ENCODE assay signal across 28 mouse cellular contexts in genomic region chr2:168595693-168596092, GRCm38 (mm10). TPM values are rescaled to one million over a fixed set of nuclear protein-coding genes. Genes with fewer than 3 reads are reported as not detected.
DNase-seq lines count a peak whose midpoint lies in the region; ATAC-seq and TF ChIP-seq lines count a peak whose summit lies in the region.
"Had no signal": no experiment of that assay in that cellular context is flagged by ENCODE, and none has a peak within 500 bp of the region (broad histone marks: within the 10 kb centered on the region; RNA-seq: fewer than 3 reads in every experiment).

No protein-coding gene starts in this region.

- DNase-seq in midbrain, embryonic 10.5 days (ENCODE audit: low spot score): no peak
- DNase-seq in midbrain, postnatal 0 days (ENCODE audit: low spot score): no peak
- peak; percentile 80 for DNase-seq in CD4-positive helper T cell, adult 2 months (ENCODE audit: low read depth, low spot score)
- no peak for DNase-seq in layer of hippocampus, adult 9-11 months
- DNase-seq: adrenal gland, adult 2 months; adrenal gland, postnatal 36 days; cerebellum, adult 18-20 months; cerebellum, postnatal 10 days; heart, adult 18-20 months; heart, postnatal 36 days; kidney, adult 2 months; liver, embryonic 13.5 days; lung, adult 18-20 months; lung, postnatal 4 days; midbrain, embryonic 14.5 days; right cerebral cortex, adult 18-20 months; right cerebral cortex, postnatal 4 days had no signal

- H3K4me1 ChIP-seq in midbrain, embryonic 10.5 days: peaks cover 20% of the 10 kb centered on the region
- peaks cover 2% of the 10 kb centered on the region for H3K4me1 ChIP-seq in midbrain, postnatal 0 days (ENCODE audit: insufficient read depth, low read length)
- H3K4me1 ChIP-seq in hindbrain, embryonic 13.5 days (replicated peaks): peaks cover 18% of the 10 kb centered on the region

- no peak for ATAC-seq in midbrain, postnatal 0 days (ENCODE audit: low FRiP score)
- ATAC-seq in common myeloid progenitor, adult 5-6 weeks (replicated peaks; ENCODE audit: low read depth, poor library complexity, severe bottlenecking): peak; percentile 57
- 0 out of 2 replicates have a peak, but pooled peaks have one; percentile 19 for ATAC-seq in megakaryocyte progenitor cell, adult 5-6 weeks (replicated peaks; ENCODE audit: poor library complexity)
- ATAC-seq in hindbrain, embryonic 13.5 days (ENCODE audit: low FRiP score): no peak
- ATAC-seq: forebrain, embryonic 14.5 days; intestine, embryonic 15.5 days; lung, postnatal 0 days had no signal

- H3K9ac ChIP-seq in midbrain, postnatal 0 days (replicated peaks; ENCODE audit: low read length, poor library complexity, severe bottlenecking): no peak overlapping the region
- no peak overlapping the region for H3K9ac ChIP-seq in hindbrain, embryonic 13.5 days
- H3K9ac ChIP-seq: hindbrain, embryonic 15.5 days; intestine, embryonic 15.5 days; limb, embryonic 15.5 days; liver, embryonic 13.5 days had no signal

- TF ChIP-seq CTCF in midbrain, postnatal 0 days (IDR thresholded peaks at IDR 0.05): no peak

- no peaks in the 10 kb centered on the region for H3K36me3 ChIP-seq in midbrain, embryonic 10.5 days
- H3K36me3 ChIP-seq in midbrain, postnatal 0 days (ENCODE audit: insufficient read depth, low read length): no peaks in the 10 kb centered on the region
- no peaks in the 10 kb centered on the region for H3K36me3 ChIP-seq in hindbrain, embryonic 13.5 days
- H3K36me3 ChIP-seq: hindbrain, embryonic 15.5 days; intestine, embryonic 15.5 days; limb, embryonic 10.5 days; limb, embryonic 15.5 days; liver, embryonic 13.5 days had no signal

- H3K4me2 ChIP-seq in midbrain, postnatal 0 days (ENCODE audit: low read depth, low read length, poor library complexity, severe bottlenecking): no peak overlapping the region
- H3K4me2 ChIP-seq in hindbrain, embryonic 13.5 days: no peak overlapping the region
- H3K4me2 ChIP-seq: heart, embryonic 11.5 days; hindbrain, embryonic 15.5 days; intestine, embryonic 15.5 days; limb, embryonic 15.5 days; liver, embryonic 13.5 days had no signal

- WGBS in midbrain, embryonic 10.5 days: 76% methylated on average over 7 of the region's 7 CpGs
- WGBS in midbrain, postnatal 0 days: 78% methylated on average over 7 of the region's 7 CpGs
- WGBS in hindbrain, embryonic 13.5 days: 83% methylated on average over 7 of the region's 7 CpGs

- peaks cover 58% of the 10 kb centered on the region for H3K27me3 ChIP-seq in midbrain, embryonic 10.5 days (ENCODE audit: low read depth, poor library complexity, severe bottlenecking)
- peaks cover 4% of the 10 kb centered on the region for H3K27me3 ChIP-seq in midbrain, postnatal 0 days (ENCODE audit: insufficient read depth, low read length)
- H3K27me3 ChIP-seq in hindbrain, embryonic 13.5 days: peaks cover 55% of the 10 kb centered on the region

- H3K4me3 ChIP-seq in midbrain, embryonic 10.5 days: no peak overlapping the region
- no peak overlapping the region for H3K4me3 ChIP-seq in midbrain, postnatal 0 days (ENCODE audit: low read depth, low read length)
- no peak overlapping the region for H3K4me3 ChIP-seq in hindbrain, embryonic 13.5 days
- H3K4me3 ChIP-seq: hindbrain, embryonic 15.5 days; intestine, embryonic 15.5 days; limb, embryonic 10.5 days; limb, embryonic 15.5 days; liver, embryonic 13.5 days had no signal

- 0 out of 2 replicates have a peak overlapping the region, but pooled peaks have one; percentile 7 for H3K27ac ChIP-seq in midbrain, embryonic 10.5 days (replicated peaks)
- no peak overlapping the region for H3K27ac ChIP-seq in midbrain, postnatal 0 days (ENCODE audit: low read depth, low read length)
- no peak overlapping the region for H3K27ac ChIP-seq in hindbrain, embryonic 13.5 days
- H3K27ac ChIP-seq: hindbrain, embryonic 15.5 days; intestine, embryonic 15.5 days; limb, embryonic 10.5 days; limb, embryonic 15.5 days; liver, embryonic 13.5 days; stomach, postnatal 0 days had no signal

- H3K9me3 ChIP-seq in midbrain, embryonic 10.5 days (replicated peaks): no peaks in the 10 kb centered on the region
- H3K9me3 ChIP-seq in midbrain, postnatal 0 days (ENCODE audit: low read length): no peaks in the 10 kb centered on the region
- no peaks in the 10 kb centered on the region for H3K9me3 ChIP-seq in hindbrain, embryonic 13.5 days
- H3K9me3 ChIP-seq: hindbrain, embryonic 15.5 days; intestine, embryonic 15.5 days; limb, embryonic 10.5 days; limb, embryonic 15.5 days; liver, embryonic 13.5 days had no signal

RNA-seq across cellular contexts. Expression of gene Nfatc2, which starts 5.8 kb away (rescaled TPM):
- 0.54 and 0.61 TPM in 2 replicates for polyA plus RNA-seq in midbrain, embryonic 10.5 days (2016; fragmentation: Nextera tagmentation; extraction: Ambion mirVana)
- 5.1 and 6.4 TPM in 2 replicates for total RNA-seq in midbrain, postnatal 0 days (2014; rRNA removed)
- 7.3 and 8.2 TPM in 2 replicates for polyA plus RNA-seq in midbrain, postnatal 0 days (2015; fragmentation: Nextera tagmentation; extraction: Ambion mirVana)
- total RNA-seq in common myeloid progenitor, adult 5-6 weeks (2017): 1.3 TPM in 2 replicates
- 1.7 TPM in 2 replicates for total RNA-seq in megakaryocyte progenitor cell, adult 5-6 weeks (2015)
- 0.17 and 0.47 TPM in 2 replicates for total RNA-seq in megakaryocyte progenitor cell, adult 5-6 weeks (2017)
- 1.7 and 1.8 TPM in 2 replicates for polyA plus RNA-seq in hindbrain, embryonic 13.5 days (2015; fragmentation: Nextera tagmentation; extraction: Ambion mirVana)

Comparison
In these comparisons a context has a peak if more than half of its experiments do, and no peak if none do; other contexts are left out.
1. ATAC-seq: peak in common myeloid progenitor, adult 5-6 weeks (single experiment) and megakaryocyte progenitor cell, adult 5-6 weeks (single experiment); none in midbrain, postnatal 0 days (single experiment) and hindbrain, embryonic 13.5 days (single experiment).